Mouse (Mus musculus): Measurements from ENCODE around the gene 1700092M07Rik.

The 1700092M07Rik gene

GRCm38 (mm10) chr19:8742176-8742575 is 1.7 kb downstream of the 1700092M07Rik start:
- in situ Hi-C loops (cut with MseI, MboI), result no loop called here

- in situ Hi-C loops (cut with MseI, MboI), result no loop called here
Observed at GRCm38 (mm10) chr19:8745382-8745781, 4.9 kb downstream of the 1700092M07Rik start.

GRCm38 (mm10) chr19:8747368-8747767 is 6.8 kb downstream of the 1700092M07Rik start:
- in situ Hi-C loops (cut with MseI, MboI), result no loop called here

- in situ Hi-C loops (cut with MseI, MboI), result no loop called here
Observed at GRCm38 (mm10) chr19:8755652-8756051, 15.1 kb downstream of the 1700092M07Rik start.

GRCm38 (mm10) chr19:8756635-8757387 is 16.3 kb downstream of the 1700092M07Rik start, which contains the start of gene Nxf1:
Gene Nxf1, plus strand, starts transcription at chr19:8757073.
- in situ Hi-C loops (cut with MseI, MboI), result no loop called here

GRCm38 (mm10) chr19:8757471-8757998 is 17.0 kb downstream of the 1700092M07Rik start:
- in situ Hi-C loops (cut with MseI, MboI), result no loop called here

GRCm38 (mm10) chr19:8758899-8759298 is 18.4 kb downstream of the 1700092M07Rik start:
- in situ Hi-C loops (cut with MseI, MboI), result no loop called here

GRCm38 (mm10) chr19:8760757-8761156 is 20.2 kb downstream of the 1700092M07Rik start:
- in situ Hi-C loops (cut with MseI, MboI), result no loop called here

- in situ Hi-C loops (cut with MseI, MboI), result no loop called here
Observed at GRCm38 (mm10) chr19:8763276-8763675, 22.8 kb downstream of the 1700092M07Rik start.

- in situ Hi-C loops (cut with MseI, MboI), result no loop called here
Observed at GRCm38 (mm10) chr19:8765562-8765961, 25.0 kb downstream of the 1700092M07Rik start.

- in situ Hi-C loops (cut with MseI, MboI), result no loop called here
Observed at GRCm38 (mm10) chr19:8770567-8771270, 30.2 kb downstream of the 1700092M07Rik start, which contains the start of gene Tmem223. Gene Tmem223, plus strand, starts transcription at chr19:8770996.

- in situ Hi-C loops (cut with MseI, MboI), result no loop called here
Observed at GRCm38 (mm10) chr19:8772996-8773395, 32.5 kb downstream of the 1700092M07Rik start.

- in situ Hi-C loops (cut with MseI, MboI), result no loop called here
Observed at GRCm38 (mm10) chr19:8773409-8773808, 32.9 kb downstream of the 1700092M07Rik start.

GRCm38 (mm10) chr19:8774086-8774835 is 33.7 kb downstream of the 1700092M07Rik start, which contains the start of gene Tmem179b:
Gene Tmem179b, minus strand, starts transcription at chr19:8774467.
- in situ Hi-C loops (cut with MseI, MboI), result no loop called here

- in situ Hi-C loops (cut with MseI, MboI), result no loop called here
Observed at GRCm38 (mm10) chr19:8774951-8775421, 34.5 kb downstream of the 1700092M07Rik start.

GRCm38 (mm10) chr19:8786008-8786781 is 45.7 kb downstream of the 1700092M07Rik start, which contains the start of gene Taf6l:
Gene Taf6l, minus strand, starts transcription at chr19:8786417.
- in situ Hi-C loops (cut with MseI, MboI), result no loop called here

GRCm38 (mm10) chr19:8788521-8788920 is 48.0 kb downstream of the 1700092M07Rik start:
- in situ Hi-C loops (cut with MseI, MboI), result no loop called here

GRCm38 (mm10) chr19:8789171-8789570 is 48.7 kb downstream of the 1700092M07Rik start:
- in situ Hi-C loops (cut with MseI, MboI), result no loop called here

- in situ Hi-C loops (cut with MseI, MboI), result no loop called here
Observed at GRCm38 (mm10) chr19:8790171-8790570, 49.7 kb downstream of the 1700092M07Rik start.
